Mouse (Mus musculus): ENCODE data around the gene Pcid2. TPM values are rescaled to one million over a fixed set of nuclear protein-coding genes. Genes with fewer than 3 reads are reported as not detected.
"Not testable (repeated sequence)": the region's sequence is repeated elsewhere in the genome, so short reads cannot be mapped to it uniquely, and the experiment has no call there.

Pcid2 gene
- 45.7 and 46.0 TPM in 2 replicates for polyA plus RNA-seq (2015; fragmentation: Nextera tagmentation; extraction: Ambion mirVana)

GRCm38 (mm10) chr8:13105087-13105881 lies at the start of gene Pcid2, which contains the start of gene Cul4a:
Pcid2 (minus strand) TSS chr8:13105459.
Cul4a (plus strand) TSS chr8:13105621.
- no peaks in the 10 kb centered on the region for H3K27me3 ChIP-seq
- H3K4me3 ChIP-seq: peak within 1 kb of the TSS; percentile 67
- peaks cover 46% of the 10 kb centered on the region for H3K4me1 ChIP-seq (replicated peaks)
- under 1% methylated on average over 85 of the region's 87 CpGs for WGBS
- no peaks in the 10 kb centered on the region for H3K9me3 ChIP-seq
- ATAC-seq (ENCODE audit: low read depth): peak; percentile 95
- peak within 1 kb of the TSS; percentile 96 for H3K27ac ChIP-seq (replicated peaks)
- peaks cover 8% of the 10 kb centered on the region; the same call in 1 of the 2 replicates for H3K36me3 ChIP-seq
- H3K9ac ChIP-seq: peak within 1 kb of the TSS; percentile 89
- H3K4me2 ChIP-seq: peak within 1 kb of the TSS; percentile 95

- no peak overlapping the region for H3K4me2 ChIP-seq
- 81% methylated on average over 9 of the region's 9 CpGs for WGBS
- H3K4me1 ChIP-seq (replicated peaks): peaks cover 5% of the 10 kb centered on the region
- no peaks in the 10 kb centered on the region for H3K9me3 ChIP-seq
- ATAC-seq (ENCODE audit: low read depth): no peak
- H3K4me3 ChIP-seq: no peak overlapping the region
- H3K27ac ChIP-seq (replicated peaks): no peak overlapping the region
- no peaks in the 10 kb centered on the region for H3K27me3 ChIP-seq
- peaks cover 14% of the 10 kb centered on the region for H3K36me3 ChIP-seq
- H3K9ac ChIP-seq: no peak overlapping the region
Measured at GRCm38 (mm10) chr8:13154099-13154498, 48.8 kb upstream of the Pcid2 start.

- Histone ChIP-seq H3K4me1 (replicated peaks) (no peaks in the 10 kb centered on the region), H3K9ac (no peak overlapping the region), H3K9me3 (no peaks in the 10 kb centered on the region), H3K36me3 (peaks cover 43% of the 10 kb centered on the region), H3K27me3 (no peaks in the 10 kb centered on the region), H3K27ac (replicated peaks) (no peak overlapping the region), H3K4me3 (no peak overlapping the region), H3K4me2 (no peak overlapping the region)
- WGBS: 88% methylated on average over 2 of the region's 2 CpGs
- ATAC-seq (ENCODE audit: low read depth): no peak
Measured at GRCm38 (mm10) chr8:13150929-13151328, 45.7 kb upstream of the Pcid2 start.

GRCm38 (mm10) chr8:13149866-13150265 lies 44.6 kb upstream of the Pcid2 start:
- 58% methylated on average over 5 of the region's 5 CpGs for WGBS
- H3K9ac ChIP-seq: no peak overlapping the region
- no peak for ATAC-seq (ENCODE audit: low read depth)
- H3K27me3 ChIP-seq: no peaks in the 10 kb centered on the region
- H3K4me3 ChIP-seq: no peak overlapping the region
- no peak overlapping the region for H3K4me2 ChIP-seq
- H3K36me3 ChIP-seq: peaks cover 53% of the 10 kb centered on the region
- H3K9me3 ChIP-seq: no peaks in the 10 kb centered on the region
- no peaks in the 10 kb centered on the region for H3K4me1 ChIP-seq (replicated peaks)
- H3K27ac ChIP-seq (replicated peaks): no peak overlapping the region

GRCm38 (mm10) chr8:13149287-13149686 lies 44.0 kb upstream of the Pcid2 start:
- Histone ChIP-seq H3K4me3 (no peak overlapping the region), H3K9ac (no peak overlapping the region), H3K27me3 (no peaks in the 10 kb centered on the region), H3K27ac (replicated peaks) (no peak overlapping the region), H3K9me3 (no peaks in the 10 kb centered on the region), H3K4me1 (replicated peaks) (no peaks in the 10 kb centered on the region), H3K4me2 (no peak overlapping the region), H3K36me3 (peaks cover 59% of the 10 kb centered on the region)
- ATAC-seq (ENCODE audit: low read depth): no peak
- WGBS: 96% methylated on average over 2 of the region's 2 CpGs

- Histone ChIP-seq H3K4me2 (no peak overlapping the region), H3K9ac (no peak overlapping the region), H3K27me3 (no peaks in the 10 kb centered on the region), H3K9me3 (no peaks in the 10 kb centered on the region), H3K4me1 (replicated peaks) (no peaks in the 10 kb centered on the region), H3K36me3 (peaks cover 62% of the 10 kb centered on the region), H3K27ac (replicated peaks) (no peak overlapping the region), H3K4me3 (no peak overlapping the region)
- no peak for ATAC-seq (ENCODE audit: low read depth)
- 92% methylated on average over 2 of the region's 2 CpGs for whole genome bisulfite sequencing
Measured at GRCm38 (mm10) chr8:13148476-13148875, 43.2 kb upstream of the Pcid2 start.

GRCm38 (mm10) chr8:13141681-13142080 lies 36.4 kb upstream of the Pcid2 start:
- Histone ChIP-seq H3K9me3 (no peaks in the 10 kb centered on the region), H3K9ac (no peak overlapping the region), H3K27me3 (no peaks in the 10 kb centered on the region), H3K27ac (replicated peaks) (no peak overlapping the region), H3K4me2 (no peak overlapping the region), H3K4me1 (replicated peaks) (no peaks in the 10 kb centered on the region), H3K36me3 (peaks cover 100% of the 10 kb centered on the region), H3K4me3 (no peak overlapping the region)
- 95% methylated on average over 5 of the region's 5 CpGs for WGBS
- ATAC-seq (ENCODE audit: low read depth): no peak

GRCm38 (mm10) chr8:13139641-13140182 lies 34.5 kb upstream of the Pcid2 start:
- no peaks in the 10 kb centered on the region for H3K4me1 ChIP-seq (replicated peaks)
- 95% methylated on average over 6 of the region's 6 CpGs for WGBS
- H3K4me2 ChIP-seq: no peak overlapping the region
- no peak overlapping the region for H3K4me3 ChIP-seq
- H3K36me3 ChIP-seq: peaks cover 99% of the 10 kb centered on the region
- no peak for ATAC-seq (ENCODE audit: low read depth)
- H3K27ac ChIP-seq (replicated peaks): no peak overlapping the region
- H3K9me3 ChIP-seq: no peaks in the 10 kb centered on the region
- no peak overlapping the region for H3K9ac ChIP-seq
- H3K27me3 ChIP-seq: no peaks in the 10 kb centered on the region

- ATAC-seq (ENCODE audit: low read depth); H3K27me3 ChIP-seq; H3K27ac ChIP-seq (replicated peaks); H3K4me3 ChIP-seq; H3K4me2 ChIP-seq; H3K4me1 ChIP-seq (replicated peaks); H3K9me3 ChIP-seq; H3K9ac ChIP-seq: not testable (repeated sequence)
- WGBS: 69% methylated on average over 9 of the region's 9 CpGs
- peaks cover 96% of the 10 kb centered on the region for H3K36me3 ChIP-seq
Measured at GRCm38 (mm10) chr8:13132220-13132619, 27.0 kb upstream of the Pcid2 start.

GRCm38 (mm10) chr8:13124897-13125296 lies 19.6 kb upstream of the Pcid2 start:
- H3K4me3 ChIP-seq: no peak overlapping the region
- peaks cover 86% of the 10 kb centered on the region for H3K36me3 ChIP-seq
- H3K9ac ChIP-seq: no peak overlapping the region
- H3K4me1 ChIP-seq (replicated peaks): no peaks in the 10 kb centered on the region
- no peak overlapping the region for H3K4me2 ChIP-seq
- no peak for ATAC-seq (ENCODE audit: low read depth)
- WGBS: 93% methylated on average over 8 of the region's 8 CpGs
- no peaks in the 10 kb centered on the region for H3K9me3 ChIP-seq
- H3K27ac ChIP-seq (replicated peaks): no peak overlapping the region
- H3K27me3 ChIP-seq: no peaks in the 10 kb centered on the region

GRCm38 (mm10) chr8:13122887-13123421 lies 17.7 kb upstream of the Pcid2 start:
- no peak for ATAC-seq (ENCODE audit: low read depth)
- Histone ChIP-seq H3K4me3 (no peak overlapping the region), H3K36me3 (peaks cover 85% of the 10 kb centered on the region), H3K4me2 (no peak overlapping the region), H3K9me3 (no peaks in the 10 kb centered on the region), H3K27me3 (no peaks in the 10 kb centered on the region), H3K27ac (replicated peaks) (no peak overlapping the region), H3K4me1 (replicated peaks) (no peaks in the 10 kb centered on the region), H3K9ac (no peak overlapping the region)
- 94% methylated on average over 7 of the region's 7 CpGs for WGBS

GRCm38 (mm10) chr8:13120882-13121665 lies 15.8 kb upstream of the Pcid2 start:
- Histone ChIP-seq H3K36me3 (peaks cover 73% of the 10 kb centered on the region), H3K4me3 (no peak overlapping the region), H3K27me3 (no peaks in the 10 kb centered on the region), H3K4me1 (replicated peaks) (no peaks in the 10 kb centered on the region), H3K4me2 (no peak overlapping the region), H3K27ac (replicated peaks) (no peak overlapping the region), H3K9ac (no peak overlapping the region), H3K9me3 (no peaks in the 10 kb centered on the region)
- ATAC-seq (ENCODE audit: low read depth): no peak
- 81% methylated on average over 7 of the region's 7 CpGs for WGBS
